Mouse (Mus musculus) ovary, postnatal 36 days (tissue): ENCODE measurements at regions not wholly inside any gene's neighbourhood (a gene's known extent, or its start where the extent isn't known, plus 50 kb on each side); places are given as distances from the start of the nearest gene placed in this dataset.
A peak's percentile ranks its signal among the peaks of the same experiment; 100 is the strongest.

ENCODE experiments used
- DNase-seq: peaks from one replicate; pipeline ENCODE4 v3.0.0; 2022; ENCODE audit warnings: low spot score, mixed read lengths

- DNase-seq: no peak
Observed at GRCm38 (mm10) chr13:97847561-97847960, 87.1 kb upstream of the Gm10260 start.

- no peak for DNase-seq
Observed at GRCm38 (mm10) chr13:97845148-97845547, 84.7 kb upstream of the Gm10260 start.

GRCm38 (mm10) chr13:97842801-97843200 lies 82.4 kb upstream of the Gm10260 start:
- DNase-seq: no peak

- DNase-seq: no peak
Observed at GRCm38 (mm10) chr13:97841503-97841902, 81.1 kb upstream of the Gm10260 start.

- DNase-seq: no peak
Observed at GRCm38 (mm10) chr13:97839617-97840308, 79.3 kb upstream of the Gm10260 start.

GRCm38 (mm10) chr13:97837443-97838000 lies 77.1 kb upstream of the Gm10260 start:
- DNase-seq: peak; percentile 12

GRCm38 (mm10) chr13:97832448-97832847 lies 72.0 kb upstream of the Gm10260 start:
- DNase-seq: no peak

GRCm38 (mm10) chr13:97831839-97832238 lies 71.4 kb upstream of the Gm10260 start:
- DNase-seq: no peak

GRCm38 (mm10) chr13:97829558-97829957 lies 69.1 kb upstream of the Gm10260 start:
- no peak for DNase-seq

- DNase-seq: no peak
Observed at GRCm38 (mm10) chr13:97825801-97826576, 65.6 kb upstream of the Gm10260 start.

- no peak for DNase-seq
Observed at GRCm38 (mm10) chr13:97825361-97825760, 64.9 kb upstream of the Gm10260 start.

- DNase-seq: no peak
Observed at GRCm38 (mm10) chr13:97824071-97824716, 63.8 kb upstream of the Gm10260 start.

- DNase-seq: no peak
Observed at GRCm38 (mm10) chr13:97821630-97822029, 61.2 kb upstream of the Gm10260 start.

- no peak for DNase-seq
Observed at GRCm38 (mm10) chr13:97821011-97821410, 60.6 kb upstream of the Gm10260 start.

- no peak for DNase-seq
Observed at GRCm38 (mm10) chr13:97820401-97820800, 60.0 kb upstream of the Gm10260 start.

GRCm38 (mm10) chr13:97819036-97819435 lies 58.6 kb upstream of the Gm10260 start:
- DNase-seq: no peak

- DNase-seq: no peak
Observed at GRCm38 (mm10) chr13:97816923-97817322, 56.5 kb upstream of the Gm10260 start.
